Mouse (Mus musculus) lung, embryonic 16.5 days (tissue): ENCODE data around the gene Slc29a1. TPM values are rescaled to one million over a fixed set of nuclear protein-coding genes. Genes with fewer than 3 reads are reported as not detected.

ENCODE experiments used
- ATAC-seq: fragments of 200-750 bp; cut with Nextera tagmentation; 2 replicates; pipeline ENCODE4 v1.8.0; 2017; ENCODE audit warnings: low read depth, mild to moderate bottlenecking, moderate library complexity
- H3K27ac ChIP-seq: fragments of 300-500 bp; sonication (generic); 2 replicates; pipeline ENCODE4 v1.5.1; 2014; ENCODE audit warnings: mild to moderate bottlenecking, control low read depth, low read length
- H3K27me3 ChIP-seq: fragments of 300-500 bp; sonication (generic); 2 replicates; pipeline ENCODE4 v1.6.1; 2014; ENCODE audit warnings: low read depth, low read length, mixed read lengths; ENCODE audit not compliant: control insufficient read depth, insufficient read depth
- H3K36me3 ChIP-seq: fragments of 300-500 bp; sonication (generic); 2 replicates; pipeline ENCODE4 v1.6.1; 2014; ENCODE audit warnings: low read length; ENCODE audit not compliant: control insufficient read depth, insufficient read depth
- H3K4me1 ChIP-seq: fragments of 300-500 bp; sonication (generic); replicated peaks from 2 replicates; pipeline ENCODE4 v1.6.1; 2014; ENCODE audit warnings: low read length, mixed read lengths; ENCODE audit not compliant: control insufficient read depth, insufficient read depth
- H3K4me2 ChIP-seq: fragments of 300-500 bp; sonication (generic); 2 replicates; pipeline ENCODE4 v1.6.1; 2014; ENCODE audit warnings: low read depth, low read length, control low read depth
- H3K4me3 ChIP-seq: fragments of 300-500 bp; sonication (generic); 2 replicates; pipeline ENCODE4 v1.5.1; 2014; ENCODE audit warnings: mild to moderate bottlenecking, low read length, control low read depth
- H3K9ac ChIP-seq: fragments of 300-500 bp; sonication (generic); 2 replicates; pipeline ENCODE4 v1.6.1; 2014; ENCODE audit warnings: low read length, control low read depth
- H3K9me3 ChIP-seq: fragments of 300-500 bp; sonication (generic); 2 replicates; pipeline ENCODE4 v1.6.1; 2016; ENCODE audit warnings: low read length; ENCODE audit not compliant: control insufficient read depth
- WGBS: fragments of 180-500 bp; shearing (Covaris S2); extraction: QIAGEN DNeasy Blood & Tissue Kit; methylation state at CpG from one replicate; pipeline ENCODE4 v1.1.7; 2014; 5-methylcytosine and 5-hydroxymethylcytosine counted together
- polyA plus RNA-seq: library from polyadenylated mRNA; unstranded; fragments of >200 nt; fragmentation: Nextera tagmentation; extraction: Ambion mirVana; gene quantifications from 2 replicates; pipeline ENCODE4 v1.2.1, GENCODE M21; 2015

Gene Slc29a1
- polyA plus RNA-seq, 1 experiment from 2014 or later: 100 TPM

DNA sequence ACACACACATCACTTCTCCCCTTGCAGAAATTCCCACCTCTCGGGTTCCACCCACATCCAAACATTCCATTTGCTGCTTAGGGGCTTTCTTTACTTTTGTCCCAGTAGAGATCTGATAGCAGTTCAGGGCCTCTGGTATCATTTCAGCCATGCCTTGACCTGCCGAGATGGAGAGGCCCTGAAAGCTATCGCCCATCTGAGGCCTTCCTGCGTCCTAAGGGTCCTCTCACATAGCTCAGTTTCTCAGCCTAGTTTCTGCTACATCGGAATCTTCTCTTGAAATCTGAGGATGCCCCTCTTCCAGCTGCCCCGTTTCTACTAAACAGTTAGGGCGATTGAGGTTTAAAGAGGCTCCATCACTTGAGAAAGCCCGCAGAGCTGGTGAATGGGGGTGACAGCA, 5.2 kb downstream of the Slc29a1 start:
- H3K27me3 ChIP-seq: no peaks in the 10 kb centered on the region
- WGBS: 43% methylated on average over 8 of the region's 8 CpGs

DNA sequence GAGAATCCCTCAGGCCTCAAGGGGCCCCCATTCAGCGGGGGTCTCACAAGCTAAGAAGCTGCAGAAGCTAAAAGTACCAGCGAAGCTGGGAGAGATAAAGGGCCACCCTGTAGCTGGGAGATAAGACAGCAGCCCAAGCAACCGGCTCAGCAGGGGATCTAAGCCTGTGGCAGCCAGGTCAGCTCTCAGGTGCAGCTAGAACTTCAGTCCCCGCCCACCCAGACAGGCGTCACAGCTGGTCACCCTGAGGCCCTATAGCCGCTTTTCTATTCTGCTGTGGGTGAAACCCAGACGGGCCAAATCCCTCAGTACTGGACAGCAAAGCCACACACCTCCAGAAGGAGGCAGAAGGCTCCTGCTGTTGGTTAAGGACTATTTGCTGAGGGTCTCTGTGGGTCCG, 5.9 kb downstream of the Slc29a1 start:
- ATAC-seq: no peak
- no peak overlapping the region for H3K27ac ChIP-seq
- H3K9me3 ChIP-seq: no peaks in the 10 kb centered on the region
- H3K4me2 ChIP-seq: peak overlapping the region; percentile 31
- H3K36me3 ChIP-seq: no peaks in the 10 kb centered on the region
- H3K4me3 ChIP-seq: no peak overlapping the region
- peaks cover 46% of the 10 kb centered on the region for H3K4me1 ChIP-seq
- no peaks in the 10 kb centered on the region for H3K27me3 ChIP-seq
- WGBS: 31% methylated on average over 8 of the region's 8 CpGs
- H3K9ac ChIP-seq: peak overlapping the region; percentile 17; the same call in 1 of the 2 replicates

More for the DNA sequence above, 5.2 kb downstream of the Slc29a1 start:
- H3K4me2 ChIP-seq: peak overlapping the region; percentile 99
- ATAC-seq: no peak
- H3K4me1 ChIP-seq: peaks cover 50% of the 10 kb centered on the region
- no peaks in the 10 kb centered on the region for H3K9me3 ChIP-seq
- peak overlapping the region; percentile 85 for H3K9ac ChIP-seq
- H3K36me3 ChIP-seq: no peaks in the 10 kb centered on the region
- H3K27ac ChIP-seq: no peak overlapping the region
- H3K4me3 ChIP-seq: peak overlapping the region; percentile 73

DNA sequence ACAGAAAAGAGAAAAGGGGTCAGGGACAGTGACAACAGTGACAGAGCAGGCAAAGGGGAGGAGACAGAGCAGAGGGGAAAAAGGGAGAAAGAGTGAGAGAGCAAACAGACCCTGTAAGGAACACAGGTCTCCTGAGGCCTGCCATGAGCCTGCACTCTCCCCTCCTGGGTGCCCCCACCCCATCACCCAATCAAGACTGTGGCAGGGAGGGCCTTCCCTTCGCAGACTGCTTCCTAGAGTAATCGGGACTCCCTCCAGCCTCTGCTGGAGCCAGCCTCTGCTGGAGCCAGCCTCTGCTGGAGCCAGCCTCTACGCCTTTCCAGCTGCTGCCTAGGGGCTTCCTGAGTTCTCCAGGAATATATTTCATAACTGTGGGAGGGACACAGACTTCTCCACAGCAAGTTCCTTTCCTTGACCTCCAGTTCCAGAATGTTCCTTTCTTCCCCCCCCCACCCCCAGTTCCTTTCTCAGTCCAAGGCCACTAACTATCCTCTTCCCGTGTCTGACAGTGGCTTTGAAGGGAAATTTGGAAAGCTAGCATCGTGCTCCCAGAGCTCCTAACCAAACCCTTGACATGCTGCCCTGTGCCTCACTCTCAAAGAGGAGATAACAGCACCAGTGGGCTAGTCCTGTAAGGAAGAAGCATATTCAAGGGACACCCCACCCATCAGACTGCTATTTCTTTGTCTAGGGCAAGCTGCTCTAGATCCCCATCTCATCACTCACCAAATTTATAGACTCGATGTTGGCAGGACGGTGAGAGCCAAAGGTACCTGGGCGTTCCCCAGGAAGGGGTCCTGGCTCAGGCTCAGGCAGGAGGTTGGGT, 6.6 kb downstream of the Slc29a1 start:
- Histone ChIP-seq H3K27me3 (no peaks in the 10 kb centered on the region), H3K4me2 (peak overlapping the region; percentile 31), H3K4me1 (peaks cover 46% of the 10 kb centered on the region), H3K9me3 (no peaks in the 10 kb centered on the region), H3K4me3 (peak overlapping the region; percentile 5), H3K27ac (peak overlapping the region; percentile 56), H3K36me3 (no peaks in the 10 kb centered on the region), H3K9ac (peak overlapping the region; percentile 17)
- ATAC-seq: peak; percentile 13
- 35% methylated on average over 8 of the region's 8 CpGs for WGBS

DNA sequence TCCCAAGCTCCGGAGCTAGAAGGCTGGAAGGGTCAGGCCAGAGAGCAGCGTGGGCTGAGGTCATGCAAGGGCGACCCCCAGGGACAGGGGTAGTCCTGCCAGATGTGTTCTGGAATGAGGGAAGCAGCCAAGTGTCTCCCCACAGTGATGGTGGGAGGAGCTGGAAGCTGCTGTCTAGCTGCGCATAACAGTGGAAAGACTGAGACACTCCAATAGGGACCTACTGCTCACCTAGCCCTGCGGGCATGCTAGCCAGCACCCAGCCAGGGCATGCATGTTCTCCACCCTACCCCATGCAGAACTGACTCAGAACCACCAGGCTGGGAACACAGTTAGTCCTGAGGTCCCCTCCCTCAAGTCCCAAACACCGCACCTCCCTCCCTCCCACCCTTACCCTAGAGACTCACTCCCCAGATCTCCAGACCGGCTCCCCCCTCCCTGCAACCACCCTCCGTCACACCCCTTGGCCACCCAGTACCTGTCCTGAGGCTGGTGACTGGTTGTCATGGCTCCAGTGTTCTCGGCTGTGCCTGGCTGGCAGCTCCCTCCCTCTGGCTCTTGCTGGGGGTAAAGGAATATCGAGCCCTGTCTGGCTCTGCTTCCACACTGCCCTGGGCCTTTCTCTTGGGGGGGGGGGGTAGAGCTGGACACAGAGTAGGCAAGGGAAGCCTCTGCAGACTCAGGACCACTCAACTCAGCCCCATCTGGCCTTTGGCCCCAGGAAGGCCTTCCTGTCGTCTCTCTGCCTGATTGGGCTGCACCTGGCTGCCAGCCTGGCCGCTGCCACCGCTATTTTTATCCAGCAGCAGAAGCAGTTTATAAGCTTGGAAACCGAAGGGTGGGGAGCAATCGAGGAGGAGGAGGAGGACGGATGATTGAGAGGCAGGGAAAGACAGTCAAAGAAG, 7.5 kb downstream of the Slc29a1 start:
- Histone ChIP-seq H3K4me3 (peak overlapping the region; percentile 5), H3K4me2 (peak overlapping the region; percentile 31), H3K4me1 (peaks cover 46% of the 10 kb centered on the region), H3K27me3 (no peaks in the 10 kb centered on the region), H3K9me3 (no peaks in the 10 kb centered on the region; the same call in 1 of the 2 replicates), H3K27ac (peak overlapping the region; percentile 56), H3K36me3 (peaks cover 4% of the 10 kb centered on the region; the same call in 1 of the 2 replicates), H3K9ac (peak overlapping the region; percentile 8)
- 46% methylated on average over 16 of the region's 16 CpGs for WGBS
- ATAC-seq: 0 out of 2 replicates have a peak, but pooled peaks have one; percentile 1

DNA sequence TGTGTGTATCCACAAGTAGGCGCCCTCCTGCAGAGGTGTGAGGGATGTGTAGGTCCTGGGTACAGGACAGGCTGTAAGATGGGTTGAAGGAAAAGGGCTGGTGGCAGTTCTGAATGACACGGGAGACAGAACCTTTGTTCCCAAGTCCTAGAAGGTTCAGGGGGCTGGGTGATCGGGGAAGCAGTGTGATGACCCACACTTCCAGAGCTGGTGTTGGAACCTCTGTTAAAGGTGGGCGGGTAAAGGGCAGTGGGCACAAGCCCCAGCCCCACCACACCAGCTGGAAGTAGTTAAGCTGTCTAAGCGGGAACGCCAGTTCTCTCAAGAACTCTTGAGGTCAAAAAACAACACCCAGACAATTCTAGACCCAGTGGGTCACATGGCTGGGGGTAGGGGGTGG, 9.0 kb downstream of the Slc29a1 start:
- Histone ChIP-seq H3K4me1 (peaks cover 38% of the 10 kb centered on the region), H3K27me3 (no peaks in the 10 kb centered on the region), H3K4me2 (no peak overlapping the region), H3K36me3 (peaks cover 10% of the 10 kb centered on the region), H3K9me3 (peaks cover 3% of the 10 kb centered on the region; the same call in 1 of the 2 replicates), H3K4me3 (no peak overlapping the region), H3K9ac (no peak overlapping the region), H3K27ac (no peak overlapping the region)
- no peak for ATAC-seq
- 59% methylated on average over 6 of the region's 6 CpGs for WGBS

DNA sequence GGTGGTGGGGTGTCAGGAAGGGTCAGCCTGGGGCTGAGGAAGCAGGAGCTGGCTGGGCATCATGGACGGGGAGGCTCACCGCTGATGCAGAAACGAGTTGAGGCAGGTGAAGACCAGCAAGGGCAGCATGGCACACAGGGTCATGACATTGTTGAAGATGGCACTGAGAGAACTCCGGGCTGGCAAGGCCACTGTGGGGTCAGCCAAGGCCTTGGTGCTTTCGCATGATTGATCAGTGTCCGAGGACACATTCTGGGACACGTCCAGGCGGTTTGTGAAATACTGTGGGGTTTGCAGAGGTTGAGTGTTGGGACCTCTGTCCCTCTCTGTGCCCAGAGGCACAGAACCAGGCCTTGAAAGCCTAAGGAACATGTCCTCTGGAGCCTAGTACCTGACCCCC, 9.6 kb downstream of the Slc29a1 start:
- Histone ChIP-seq H3K9ac (no peak overlapping the region), H3K27ac (no peak overlapping the region), H3K27me3 (no peaks in the 10 kb centered on the region), H3K4me1 (peaks cover 43% of the 10 kb centered on the region), H3K36me3 (peaks cover 10% of the 10 kb centered on the region), H3K4me3 (no peak overlapping the region), H3K4me2 (no peak overlapping the region), H3K9me3 (peaks cover 3% of the 10 kb centered on the region; the same call in 1 of the 2 replicates)
- no peak for ATAC-seq
- WGBS: 90% methylated on average over 8 of the region's 8 CpGs

DNA sequence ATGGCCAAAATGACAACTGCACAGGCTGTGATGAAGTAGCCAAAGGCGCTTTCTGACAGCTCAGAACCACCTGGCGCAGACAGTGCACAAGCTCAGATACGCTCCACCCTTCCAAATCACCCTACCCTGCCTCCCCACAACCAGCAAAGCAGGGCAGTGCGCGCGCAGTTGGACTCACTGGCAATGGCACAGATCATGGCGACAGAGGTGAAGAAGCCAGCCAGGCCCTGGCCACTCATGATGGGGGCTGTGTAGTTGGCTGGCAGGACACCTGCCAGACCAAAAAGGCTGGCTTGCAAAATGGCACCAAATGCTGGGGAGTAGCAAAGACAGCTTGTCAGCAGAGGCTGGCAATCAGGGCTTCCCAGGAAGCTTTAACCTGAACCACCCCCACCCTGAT, 10.2 kb downstream of the Slc29a1 start:
- WGBS: 94% methylated on average over 7 of the region's 7 CpGs
- Histone ChIP-seq H3K27me3 (no peaks in the 10 kb centered on the region), H3K27ac (no peak overlapping the region), H3K36me3 (peaks cover 10% of the 10 kb centered on the region), H3K9me3 (peaks cover 3% of the 10 kb centered on the region; the same call in 1 of the 2 replicates), H3K4me2 (no peak overlapping the region), H3K4me3 (no peak overlapping the region), H3K4me1 (peaks cover 43% of the 10 kb centered on the region), H3K9ac (no peak overlapping the region)
- no peak for ATAC-seq

DNA sequence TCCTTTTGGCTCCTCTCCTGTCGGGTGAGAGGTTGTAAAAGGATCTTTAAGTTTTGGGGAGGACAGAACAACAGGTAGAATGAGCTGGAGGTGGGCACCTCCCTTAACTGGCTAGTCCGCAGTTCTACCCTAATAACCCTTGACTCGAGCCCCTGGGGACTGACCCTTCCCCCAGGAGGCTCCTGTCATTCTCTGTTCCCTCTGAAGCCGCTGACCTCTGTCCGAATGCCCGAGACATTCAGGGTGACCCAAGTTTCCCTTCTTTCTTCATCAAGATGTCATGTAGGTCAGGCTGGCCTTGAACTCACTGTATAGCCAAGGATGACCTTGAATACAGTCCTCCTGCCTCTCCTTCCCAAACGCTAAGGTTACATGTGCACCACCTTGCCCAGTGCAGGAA, 11.0 kb downstream of the Slc29a1 start:
- peaks cover 3% of the 10 kb centered on the region; the same call in 1 of the 2 replicates for H3K9me3 ChIP-seq
- peaks cover 10% of the 10 kb centered on the region for H3K36me3 ChIP-seq
- no peak overlapping the region for H3K4me2 ChIP-seq
- no peaks in the 10 kb centered on the region for H3K27me3 ChIP-seq
- peaks cover 43% of the 10 kb centered on the region for H3K4me1 ChIP-seq
- no peak for ATAC-seq
- no peak overlapping the region for H3K27ac ChIP-seq
- WGBS: 86% methylated on average over 7 of the region's 7 CpGs
- no peak overlapping the region for H3K4me3 ChIP-seq
- H3K9ac ChIP-seq: no peak overlapping the region

DNA sequence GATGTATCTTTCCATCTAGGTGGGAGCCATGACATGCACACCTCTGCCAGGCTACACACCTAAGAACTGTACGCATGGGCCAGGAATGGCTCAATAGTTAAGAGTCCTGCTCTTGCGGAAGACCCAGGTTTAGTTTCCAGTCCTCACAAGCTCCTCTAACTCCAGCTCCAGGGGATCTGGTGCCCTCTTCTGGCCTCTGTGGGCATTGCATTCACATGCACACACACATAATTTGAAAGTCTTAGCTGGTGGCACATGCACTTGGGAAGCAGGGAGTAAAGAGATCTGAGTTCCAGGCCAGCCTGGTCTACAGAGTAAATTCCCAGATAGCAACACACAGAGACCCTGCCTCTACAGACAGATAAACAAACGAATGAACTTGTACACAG, 13.0 kb downstream of the Slc29a1 start:
- Histone ChIP-seq H3K4me2 (no peak overlapping the region), H3K9me3 (peaks cover 3% of the 10 kb centered on the region; the same call in 1 of the 2 replicates), H3K9ac (no peak overlapping the region), H3K4me3 (no peak overlapping the region), H3K27ac (peak overlapping the region; percentile 93), H3K36me3 (peaks cover 10% of the 10 kb centered on the region), H3K4me1 (peaks cover 30% of the 10 kb centered on the region), H3K27me3 (no peaks in the 10 kb centered on the region)
- WGBS: 97% methylated on average over 3 of the region's 3 CpGs
- ATAC-seq: no peak
